Mouse (Mus musculus): ENCODE measurements around the gene Hist1h2af. TPM values are rescaled to one million over a fixed set of nuclear protein-coding genes. Genes with fewer than 3 reads are reported as not detected.

Hist1h2af gene
- polyA plus RNA-seq, 1 experiment = 14.2 TPM

DNA sequence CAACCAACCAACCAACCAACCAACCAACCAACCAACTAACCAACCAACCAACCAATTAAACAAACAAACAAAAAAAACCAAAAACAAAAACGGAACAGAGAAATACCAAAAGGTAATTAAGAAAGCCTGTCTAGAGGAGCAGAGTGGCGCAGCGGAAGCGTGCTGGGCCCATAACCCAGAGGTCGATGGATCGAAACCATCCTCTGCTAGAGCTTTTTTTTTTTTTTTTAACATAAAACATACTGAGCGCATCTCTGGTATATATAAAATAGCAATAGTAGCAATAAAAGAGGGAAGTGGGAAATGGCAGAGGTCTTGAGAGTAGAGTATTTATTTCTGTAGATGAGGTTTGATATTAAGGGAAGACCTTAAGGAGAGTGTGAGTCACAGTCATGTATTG, 33.8 kb upstream of the Hist1h2af start:
- TF ChIP-seq CTCF (IDR thresholded peaks at IDR 0.05; ENCODE audit: extremely low read depth, insufficient read depth, low read length) (no peak), POLR2A (IDR thresholded peaks at IDR 0.05; ENCODE audit: extremely low read depth, insufficient read depth, low read length) (no peak)
- no peak overlapping the region for H3K4me3 ChIP-seq (ENCODE audit: insufficient read depth, low read length)
- no peaks in the 10 kb centered on the region for H3K4me1 ChIP-seq (ENCODE audit: control insufficient read depth, insufficient read depth, low read length)
- no peak overlapping the region for H3K27ac ChIP-seq (ENCODE audit: insufficient read depth, low read length)

DNA sequence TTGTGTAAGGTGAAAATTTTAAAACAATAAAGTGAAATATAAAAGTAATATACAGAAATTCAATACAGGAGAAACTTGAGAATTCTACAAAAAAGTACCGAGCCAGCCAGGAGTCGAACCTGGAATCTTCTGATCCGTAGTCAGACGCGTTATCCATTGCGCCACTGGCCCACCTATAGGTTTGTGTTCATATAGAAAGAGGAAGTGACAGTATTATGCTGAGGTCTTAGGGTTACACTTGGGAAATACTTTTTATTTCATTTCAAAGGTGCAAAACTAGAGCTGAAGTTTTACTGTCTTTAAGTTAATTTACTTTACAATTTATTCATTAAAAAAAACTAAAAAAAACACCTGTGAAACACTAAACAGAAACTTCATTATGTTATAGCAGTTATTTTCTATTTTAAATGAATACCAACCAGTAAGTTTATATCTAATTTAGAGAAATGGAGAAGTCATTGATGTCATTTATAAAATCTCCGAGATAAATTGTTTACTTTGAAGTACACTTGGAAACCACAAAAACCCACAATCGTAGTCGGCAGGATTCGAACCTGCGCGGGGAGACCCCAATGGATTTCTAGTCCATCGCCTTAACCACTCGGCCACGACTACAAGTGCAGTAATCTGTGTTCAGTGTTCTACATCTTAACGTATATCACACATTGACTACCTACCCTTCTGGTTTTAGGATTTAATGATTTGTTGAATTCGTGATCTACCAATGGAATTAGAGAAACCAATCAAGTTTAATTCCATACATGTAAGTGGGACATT, 33.1 kb upstream of the Hist1h2af start:
- Histone ChIP-seq H3K27ac (ENCODE audit: insufficient read depth, low read length) (no peak overlapping the region), H3K4me3 (ENCODE audit: insufficient read depth, low read length) (no peak overlapping the region), H3K4me1 (ENCODE audit: control insufficient read depth, insufficient read depth, low read length) (no peaks in the 10 kb centered on the region)
- no peak for TF ChIP-seq POLR2A (IDR thresholded peaks at IDR 0.05; ENCODE audit: extremely low read depth, insufficient read depth, low read length)
- no peak for TF ChIP-seq CTCF (IDR thresholded peaks at IDR 0.05; ENCODE audit: extremely low read depth, insufficient read depth, low read length)

DNA sequence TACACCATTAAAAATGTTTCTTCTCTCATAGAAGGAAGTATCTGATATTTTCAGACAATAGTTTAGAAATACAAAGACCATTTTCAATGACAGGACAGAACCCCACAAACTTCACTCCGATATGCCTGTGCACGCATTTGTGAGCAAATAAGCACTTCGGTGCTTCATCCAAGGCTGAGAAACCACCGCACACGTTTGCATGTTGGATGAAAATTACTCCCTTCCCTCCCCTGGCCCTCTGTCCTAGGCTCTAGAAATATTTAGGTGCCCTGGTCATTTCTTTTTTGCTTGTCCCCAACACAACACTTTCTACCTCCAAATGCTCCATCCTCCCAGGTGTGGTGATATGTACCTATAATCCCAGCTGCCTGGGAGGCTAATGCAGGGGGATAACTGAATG, 32.2 kb upstream of the Hist1h2af start:
- no peaks in the 10 kb centered on the region for H3K4me1 ChIP-seq (ENCODE audit: control insufficient read depth, insufficient read depth, low read length)
- TF ChIP-seq POLR2A (IDR thresholded peaks at IDR 0.05; ENCODE audit: extremely low read depth, insufficient read depth, low read length) (no peak), CTCF (IDR thresholded peaks at IDR 0.05; ENCODE audit: extremely low read depth, insufficient read depth, low read length) (no peak)
- H3K4me3 ChIP-seq (ENCODE audit: insufficient read depth, low read length) = no peak overlapping the region
- H3K27ac ChIP-seq (ENCODE audit: insufficient read depth, low read length) = no peak overlapping the region

DNA sequence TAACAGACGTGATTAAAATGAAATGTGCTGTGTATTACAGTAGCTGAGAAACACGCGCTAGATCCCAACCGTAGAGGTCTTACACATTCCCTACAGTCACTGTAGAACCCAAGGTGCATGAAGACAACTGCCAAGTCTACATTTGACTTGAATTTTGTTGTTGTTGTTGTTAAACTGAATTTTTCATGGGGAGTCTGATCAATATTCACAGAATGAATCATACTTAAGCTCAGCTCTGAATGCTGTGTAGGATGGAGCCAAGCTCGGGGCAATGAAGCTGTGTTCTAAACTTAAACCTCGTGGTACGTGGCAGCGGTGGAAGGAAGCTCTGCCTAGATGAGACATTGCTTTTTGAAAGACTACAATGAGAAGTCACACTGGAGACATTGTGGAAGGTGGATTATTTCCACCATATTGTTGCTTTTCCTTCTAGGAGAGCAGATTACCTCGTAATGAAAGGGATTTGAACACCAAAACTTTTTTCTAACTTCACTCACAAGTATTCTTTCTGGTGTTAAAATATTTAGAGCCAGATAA, 31.6 kb upstream of the Hist1h2af start:
- Histone ChIP-seq H3K27ac (ENCODE audit: insufficient read depth, low read length) (no peak overlapping the region), H3K4me1 (ENCODE audit: control insufficient read depth, insufficient read depth, low read length) (no peaks in the 10 kb centered on the region), H3K4me3 (ENCODE audit: insufficient read depth, low read length) (no peak overlapping the region)
- no peak for TF ChIP-seq CTCF (IDR thresholded peaks at IDR 0.05; ENCODE audit: extremely low read depth, insufficient read depth, low read length)
- no peak for TF ChIP-seq POLR2A (IDR thresholded peaks at IDR 0.05; ENCODE audit: extremely low read depth, insufficient read depth, low read length)

DNA sequence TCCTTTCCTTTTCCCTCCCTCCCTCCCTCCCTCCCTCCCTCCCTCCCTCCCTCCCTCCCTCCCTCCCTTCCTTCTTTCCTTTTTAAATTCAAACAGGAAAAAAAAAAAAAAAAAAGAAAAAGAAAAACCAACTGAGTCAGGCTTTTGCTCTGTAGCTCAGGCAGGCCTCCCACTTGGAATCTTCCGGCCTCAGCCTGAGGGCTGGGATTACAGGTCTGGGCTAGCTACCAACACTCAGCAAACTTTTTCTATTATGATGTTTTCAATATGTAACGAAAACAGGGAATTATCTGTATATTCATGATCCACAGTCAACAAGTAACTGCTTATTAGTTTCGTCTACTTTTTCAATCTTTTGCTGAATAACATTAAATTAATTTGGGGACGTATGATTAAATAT, 30.8 kb upstream of the Hist1h2af start:
- no peak overlapping the region for H3K4me3 ChIP-seq (ENCODE audit: insufficient read depth, low read length)
- H3K27ac ChIP-seq (ENCODE audit: insufficient read depth, low read length) = no peak overlapping the region
- TF ChIP-seq CTCF (IDR thresholded peaks at IDR 0.05; ENCODE audit: extremely low read depth, insufficient read depth, low read length) (no peak), POLR2A (IDR thresholded peaks at IDR 0.05; ENCODE audit: extremely low read depth, insufficient read depth, low read length) (no peak)
- H3K4me1 ChIP-seq (ENCODE audit: control insufficient read depth, insufficient read depth, low read length) = no peaks in the 10 kb centered on the region

DNA sequence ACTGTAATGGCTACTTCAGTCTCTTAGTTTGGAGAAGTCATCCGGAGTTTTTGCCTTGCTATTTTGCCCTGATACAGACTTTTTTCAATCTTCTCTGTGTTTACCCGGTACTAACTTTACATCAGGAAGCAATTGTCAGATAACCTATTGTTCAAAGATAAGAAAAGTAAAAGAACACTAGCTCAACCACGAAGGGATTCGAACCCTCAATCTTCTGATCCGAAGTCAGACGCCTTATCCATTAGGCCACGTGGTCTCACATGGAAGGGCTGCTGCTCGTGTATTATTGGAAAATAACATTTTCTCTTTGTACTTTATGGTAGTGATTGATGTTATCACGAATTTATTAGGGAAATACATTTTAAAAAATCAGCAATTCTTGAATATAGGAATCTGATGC, 29.9 kb upstream of the Hist1h2af start:
- no peaks in the 10 kb centered on the region for H3K4me1 ChIP-seq (ENCODE audit: control insufficient read depth, insufficient read depth, low read length)
- H3K4me3 ChIP-seq (ENCODE audit: insufficient read depth, low read length) = no peak overlapping the region
- no peak overlapping the region for H3K27ac ChIP-seq (ENCODE audit: insufficient read depth, low read length)
- TF ChIP-seq CTCF (IDR thresholded peaks at IDR 0.05; ENCODE audit: extremely low read depth, insufficient read depth, low read length) (no peak), POLR2A (IDR thresholded peaks at IDR 0.05; ENCODE audit: extremely low read depth, insufficient read depth, low read length) (no peak)

DNA sequence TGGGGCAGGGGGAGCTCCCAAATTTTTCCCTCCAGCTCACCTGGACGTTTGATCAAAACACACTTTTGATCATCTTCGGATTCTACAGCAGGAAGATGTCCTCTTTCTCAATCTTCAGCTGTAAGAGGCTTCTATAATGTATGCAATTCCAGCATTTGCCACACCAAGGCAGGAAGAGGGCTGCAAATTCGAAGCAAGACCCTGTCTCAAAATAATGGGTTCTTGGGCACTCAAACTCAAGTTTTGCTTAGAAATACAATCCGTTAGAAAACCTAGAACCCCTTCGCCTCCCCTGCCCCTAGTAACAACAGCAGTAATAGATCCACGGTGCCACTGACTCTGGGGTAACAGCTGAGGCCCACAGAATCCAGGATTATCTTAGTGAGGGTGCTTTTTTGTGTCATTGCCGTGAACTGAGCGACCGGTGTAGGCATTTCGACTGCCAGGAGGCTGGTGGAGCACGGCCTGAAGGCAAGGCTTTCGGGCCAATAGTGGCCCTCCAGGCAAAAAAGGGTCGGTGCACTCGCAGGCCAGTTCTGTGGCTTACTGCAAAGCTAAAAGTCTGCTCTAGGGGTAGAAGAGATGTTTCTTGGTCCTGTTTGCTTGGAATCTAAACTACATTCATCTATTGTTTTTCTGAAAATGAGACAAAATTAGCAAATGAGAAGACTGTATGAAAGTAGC, 27.9 kb upstream of the Hist1h2af start:
- H3K4me3 ChIP-seq (ENCODE audit: insufficient read depth, low read length) = no peak overlapping the region
- TF ChIP-seq CTCF (IDR thresholded peaks at IDR 0.05; ENCODE audit: extremely low read depth, insufficient read depth, low read length) = no peak
- TF ChIP-seq POLR2A (IDR thresholded peaks at IDR 0.05; ENCODE audit: extremely low read depth, insufficient read depth, low read length) = no peak
- no peak overlapping the region for H3K27ac ChIP-seq (ENCODE audit: insufficient read depth, low read length)
- H3K4me1 ChIP-seq (ENCODE audit: control insufficient read depth, insufficient read depth, low read length) = no peaks in the 10 kb centered on the region

DNA sequence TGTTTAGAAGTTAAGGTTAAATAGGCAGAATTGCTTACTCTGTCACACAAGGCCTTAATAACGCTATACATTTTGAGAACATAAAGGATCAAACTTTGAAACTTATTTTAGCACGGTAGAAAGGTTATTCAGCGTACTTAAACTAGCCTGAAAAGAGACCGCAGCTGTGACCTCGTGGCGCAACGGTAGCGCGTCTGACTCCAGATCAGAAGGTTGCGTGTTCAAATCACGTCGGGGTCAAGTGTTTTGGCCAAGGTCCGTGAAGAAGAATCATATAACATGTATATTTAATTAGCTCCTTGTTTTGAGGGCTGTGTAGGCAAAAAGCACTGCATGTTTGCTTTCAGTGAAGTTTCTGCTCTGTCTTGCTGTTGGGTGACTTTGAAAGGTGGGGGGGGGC, 27.4 kb upstream of the Hist1h2af start:
- no peaks in the 10 kb centered on the region for H3K4me1 ChIP-seq (ENCODE audit: control insufficient read depth, insufficient read depth, low read length)
- TF ChIP-seq CTCF (IDR thresholded peaks at IDR 0.05; ENCODE audit: extremely low read depth, insufficient read depth, low read length) (no peak), POLR2A (IDR thresholded peaks at IDR 0.05; ENCODE audit: extremely low read depth, insufficient read depth, low read length) (no peak)
- no peak overlapping the region for H3K4me3 ChIP-seq (ENCODE audit: insufficient read depth, low read length)
- H3K27ac ChIP-seq (ENCODE audit: insufficient read depth, low read length) = no peak overlapping the region

DNA sequence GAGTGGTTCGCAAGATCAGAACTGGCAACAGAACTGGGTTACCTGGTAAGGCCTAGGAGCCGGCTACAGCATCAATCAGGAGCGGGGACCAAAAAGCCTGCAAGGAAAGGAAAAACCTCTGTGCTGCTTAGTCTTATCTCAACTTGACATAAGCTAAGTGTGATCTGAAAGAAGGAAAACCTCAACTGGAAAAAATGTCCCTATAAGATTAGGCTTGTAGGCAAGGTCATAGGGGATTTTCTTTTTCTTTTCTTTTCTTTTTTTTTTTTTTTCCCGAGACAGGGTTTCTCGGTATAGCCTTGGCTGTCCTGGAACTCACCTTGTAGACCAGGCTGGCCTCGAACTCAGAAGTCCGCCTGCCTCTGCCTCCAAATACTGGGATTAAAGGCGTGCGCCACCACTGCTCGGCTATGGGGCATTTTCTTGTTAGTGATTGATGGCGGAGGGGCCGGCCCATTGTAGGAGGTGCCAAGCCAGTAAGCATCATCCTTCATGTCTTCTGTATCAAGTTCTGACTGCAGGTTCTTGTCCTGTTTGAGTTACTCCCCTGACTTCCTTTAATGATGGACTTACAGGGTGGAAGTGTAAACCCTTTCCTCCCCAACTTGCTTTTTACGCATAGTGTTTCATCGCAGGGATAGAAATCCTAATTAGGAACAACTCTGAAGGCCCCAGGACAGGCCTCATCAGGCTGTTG, 26.7 kb upstream of the Hist1h2af start:
- no peak overlapping the region for H3K4me3 ChIP-seq (ENCODE audit: insufficient read depth, low read length)
- no peaks in the 10 kb centered on the region for H3K4me1 ChIP-seq (ENCODE audit: control insufficient read depth, insufficient read depth, low read length)
- TF ChIP-seq POLR2A (IDR thresholded peaks at IDR 0.05; ENCODE audit: extremely low read depth, insufficient read depth, low read length) (no peak), CTCF (IDR thresholded peaks at IDR 0.05; ENCODE audit: extremely low read depth, insufficient read depth, low read length) (no peak)
- no peak overlapping the region for H3K27ac ChIP-seq (ENCODE audit: insufficient read depth, low read length)
